Mouse (Mus musculus): Measurements from ENCODE around the gene Trap1. TPM values are rescaled to one million over a fixed set of nuclear protein-coding genes. Genes with fewer than 3 reads are reported as not detected.
"Not testable (repeated sequence)": the region's sequence is repeated elsewhere in the genome, so short reads cannot be mapped to it uniquely, and the experiment has no call there.

The Trap1 gene
- polyA plus RNA-seq, 1 experiment: 70.0 TPM

GRCm38 (mm10) chr16:4085851-4086387 lies 8.3 kb upstream of the Trap1 start:
- Histone ChIP-seq H3K4me1 (ENCODE audit: control insufficient read depth, insufficient read depth, low read length) (no peaks in the 10 kb centered on the region), H3K4me3 (ENCODE audit: control insufficient read depth, low read depth, low read length) (no peak overlapping the region), H3K27ac (ENCODE audit: control insufficient read depth, insufficient read depth, low read depth, low read length) (no peak overlapping the region), H3K27me3 (ENCODE audit: control insufficient read depth, insufficient read depth, low read length) (no peaks in the 10 kb centered on the region), H3K36me3 (ENCODE audit: control insufficient read depth, insufficient read depth, low read length) (peaks cover 3% of the 10 kb centered on the region)
- TF ChIP-seq CTCF (IDR thresholded peaks at IDR 0.05; ENCODE audit: control insufficient read depth, insufficient read depth, insufficient replicate concordance, low read depth, low read length) (no peak), POLR2A (IDR thresholded peaks at IDR 0.05; ENCODE audit: control insufficient read depth, low read depth, low read length) (no peak)

- Histone ChIP-seq H3K4me3 (ENCODE audit: control insufficient read depth, low read depth, low read length) (no peak overlapping the region), H3K27ac (ENCODE audit: control insufficient read depth, insufficient read depth, low read depth, low read length) (no peak overlapping the region), H3K27me3 (ENCODE audit: control insufficient read depth, insufficient read depth, low read length) (no peaks in the 10 kb centered on the region), H3K36me3 (ENCODE audit: control insufficient read depth, insufficient read depth, low read length) (peaks cover 3% of the 10 kb centered on the region), H3K4me1 (ENCODE audit: control insufficient read depth, insufficient read depth, low read length) (no peaks in the 10 kb centered on the region)
- TF ChIP-seq CTCF (IDR thresholded peaks at IDR 0.05; ENCODE audit: control insufficient read depth, insufficient read depth, insufficient replicate concordance, low read depth, low read length) (no peak), POLR2A (IDR thresholded peaks at IDR 0.05; ENCODE audit: control insufficient read depth, low read depth, low read length) (no peak)
Observed at GRCm38 (mm10) chr16:4085051-4085450, 7.4 kb upstream of the Trap1 start.

GRCm38 (mm10) chr16:4080419-4080818 lies 2.8 kb upstream of the Trap1 start:
- not testable (repeated sequence) for H3K4me3 ChIP-seq (ENCODE audit: control insufficient read depth, low read depth, low read length); H3K4me1 ChIP-seq (ENCODE audit: control insufficient read depth, insufficient read depth, low read length); H3K27me3 ChIP-seq (ENCODE audit: control insufficient read depth, insufficient read depth, low read length); H3K36me3 ChIP-seq (ENCODE audit: control insufficient read depth, insufficient read depth, low read length); H3K27ac ChIP-seq (ENCODE audit: control insufficient read depth, insufficient read depth, low read depth, low read length)

GRCm38 (mm10) chr16:4079656-4080055 lies 2.0 kb upstream of the Trap1 start:
- TF ChIP-seq CTCF (IDR thresholded peaks at IDR 0.05; ENCODE audit: control insufficient read depth, insufficient read depth, insufficient replicate concordance, low read depth, low read length) (no peak), POLR2A (IDR thresholded peaks at IDR 0.05; ENCODE audit: control insufficient read depth, low read depth, low read length) (no peak)
- H3K4me1 ChIP-seq (ENCODE audit: control insufficient read depth, insufficient read depth, low read length): peaks cover 2% of the 10 kb centered on the region
- H3K36me3 ChIP-seq (ENCODE audit: control insufficient read depth, insufficient read depth, low read length): no peaks in the 10 kb centered on the region
- no peak overlapping the region for H3K27ac ChIP-seq (ENCODE audit: control insufficient read depth, insufficient read depth, low read depth, low read length)
- H3K27me3 ChIP-seq (ENCODE audit: control insufficient read depth, insufficient read depth, low read length): no peaks in the 10 kb centered on the region
- H3K4me3 ChIP-seq (ENCODE audit: control insufficient read depth, low read depth, low read length): no peak overlapping the region

GRCm38 (mm10) chr16:4078302-4078701 lies 675 bp upstream of the Trap1 start:
- H3K4me1 ChIP-seq (ENCODE audit: control insufficient read depth, insufficient read depth, low read length); H3K36me3 ChIP-seq (ENCODE audit: control insufficient read depth, insufficient read depth, low read length); H3K27me3 ChIP-seq (ENCODE audit: control insufficient read depth, insufficient read depth, low read length); H3K27ac ChIP-seq (ENCODE audit: control insufficient read depth, insufficient read depth, low read depth, low read length): not testable (repeated sequence)
- peak overlapping the region; percentile 41 for H3K4me3 ChIP-seq (ENCODE audit: control insufficient read depth, low read depth, low read length)

GRCm38 (mm10) chr16:4074836-4075235 lies 2.8 kb downstream of the Trap1 start:
- no peak overlapping the region for H3K27ac ChIP-seq (ENCODE audit: control insufficient read depth, insufficient read depth, low read depth, low read length)
- TF ChIP-seq CTCF (IDR thresholded peaks at IDR 0.05; ENCODE audit: control insufficient read depth, insufficient read depth, insufficient replicate concordance, low read depth, low read length) (no peak), POLR2A (IDR thresholded peaks at IDR 0.05; ENCODE audit: control insufficient read depth, low read depth, low read length) (no peak)
- peaks cover 2% of the 10 kb centered on the region for H3K4me1 ChIP-seq (ENCODE audit: control insufficient read depth, insufficient read depth, low read length)
- no peak overlapping the region for H3K4me3 ChIP-seq (ENCODE audit: control insufficient read depth, low read depth, low read length)
- H3K36me3 ChIP-seq (ENCODE audit: control insufficient read depth, insufficient read depth, low read length): no peaks in the 10 kb centered on the region
- no peaks in the 10 kb centered on the region for H3K27me3 ChIP-seq (ENCODE audit: control insufficient read depth, insufficient read depth, low read length)

GRCm38 (mm10) chr16:4074297-4074696 lies 3.3 kb downstream of the Trap1 start:
- Histone ChIP-seq H3K36me3 (ENCODE audit: control insufficient read depth, insufficient read depth, low read length) (no peaks in the 10 kb centered on the region), H3K4me1 (ENCODE audit: control insufficient read depth, insufficient read depth, low read length) (peaks cover 2% of the 10 kb centered on the region), H3K27me3 (ENCODE audit: control insufficient read depth, insufficient read depth, low read length) (no peaks in the 10 kb centered on the region), H3K27ac (ENCODE audit: control insufficient read depth, insufficient read depth, low read depth, low read length) (no peak overlapping the region), H3K4me3 (ENCODE audit: control insufficient read depth, low read depth, low read length) (no peak overlapping the region)
- TF ChIP-seq POLR2A (IDR thresholded peaks at IDR 0.05; ENCODE audit: control insufficient read depth, low read depth, low read length) (no peak), CTCF (IDR thresholded peaks at IDR 0.05; ENCODE audit: control insufficient read depth, insufficient read depth, insufficient replicate concordance, low read depth, low read length) (no peak)

- Histone ChIP-seq H3K27ac (ENCODE audit: control insufficient read depth, insufficient read depth, low read depth, low read length) (no peak overlapping the region), H3K4me1 (ENCODE audit: control insufficient read depth, insufficient read depth, low read length) (no peaks in the 10 kb centered on the region), H3K36me3 (ENCODE audit: control insufficient read depth, insufficient read depth, low read length) (no peaks in the 10 kb centered on the region; the same call in none of the 2 replicates), H3K27me3 (ENCODE audit: control insufficient read depth, insufficient read depth, low read length) (no peaks in the 10 kb centered on the region), H3K4me3 (ENCODE audit: control insufficient read depth, low read depth, low read length) (no peak overlapping the region)
- TF ChIP-seq POLR2A (IDR thresholded peaks at IDR 0.05; ENCODE audit: control insufficient read depth, low read depth, low read length) (no peak), CTCF (IDR thresholded peaks at IDR 0.05; ENCODE audit: control insufficient read depth, insufficient read depth, insufficient replicate concordance, low read depth, low read length) (peak; percentile 51; the same call in 1 of the 2 replicates)
Observed at GRCm38 (mm10) chr16:4068588-4068987, 9.0 kb downstream of the Trap1 start.

All from testis, adult 2 months (tissue).